Mouse (Mus musculus) stomach, postnatal 0 days (tissue): ENCODE data around the gene Tns3. TPM values are rescaled to one million over a fixed set of nuclear protein-coding genes. Genes with fewer than 3 reads are reported as not detected.

ENCODE experiments used
- ATAC-seq: fragments of 200-750 bp; cut with Nextera tagmentation; 2 replicates; pipeline ENCODE4 v1.8.0; 2017; ENCODE audit not compliant: low FRiP score, low TSS enrichment
- DNase-seq: peaks from one replicate; pipeline ENCODE4 v3.0.0-alpha.2; 2016; ENCODE audit warnings: low spot score
- H3K27ac ChIP-seq: fragments of 300-500 bp; sonication (generic); replicated peaks from 2 replicates; pipeline ENCODE4 v1.5.1; 2014; ENCODE audit warnings: mild to moderate bottlenecking, control low read depth
- H3K27me3 ChIP-seq: fragments of 300-500 bp; sonication (generic); 2 replicates; pipeline ENCODE4 v1.6.1; 2014; ENCODE audit warnings: low read length; ENCODE audit not compliant: control insufficient read depth, insufficient read depth
- H3K36me3 ChIP-seq: fragments of 300-500 bp; sonication (generic); 2 replicates; pipeline ENCODE4 v1.6.1; 2014; ENCODE audit warnings: low read length, mixed read lengths; ENCODE audit not compliant: control insufficient read depth, insufficient read depth
- H3K4me1 ChIP-seq: fragments of 300-500 bp; sonication (generic); replicated peaks from 2 replicates; pipeline ENCODE4 v1.6.1; 2014; ENCODE audit warnings: antibody characterized with exemption; ENCODE audit not compliant: control insufficient read depth, insufficient read depth
- H3K4me2 ChIP-seq: fragments of 300-500 bp; sonication (generic); replicated peaks from 2 replicates; pipeline ENCODE4 v1.6.1; 2014; ENCODE audit warnings: low read depth, mild to moderate bottlenecking, control low read depth, moderate library complexity
- H3K4me3 ChIP-seq: fragments of 300-500 bp; sonication (generic); 2 replicates; pipeline ENCODE4 v1.5.1; 2014; ENCODE audit warnings: low read depth, low read length, control low read depth
- H3K9ac ChIP-seq: fragments of 300-500 bp; sonication (generic); 2 replicates; pipeline ENCODE4 v1.6.1; 2014; ENCODE audit warnings: mild to moderate bottlenecking, low read length, control low read depth, mixed read lengths
- H3K9me3 ChIP-seq: fragments of 300-500 bp; sonication (generic); 2 replicates; pipeline ENCODE4 v1.6.1; 2016; ENCODE audit warnings: low read length; ENCODE audit not compliant: control insufficient read depth
- CTCF ChIP-seq: IDR thresholded peaks from 2 replicates; pipeline ENCODE4 v1.5.1; 2016; ENCODE audit warnings: antibody characterized with exemption, low read depth, mild to moderate bottlenecking, moderate library complexity
- EP300 ChIP-seq: optimal IDR thresholded peaks from 2 replicates; pipeline ENCODE3; 2016; ENCODE audit warnings: antibody characterized with exemption
- WGBS: fragments of 180-500 bp; shearing (Covaris S2); extraction: QIAGEN DNeasy Blood & Tissue Kit; methylation state at CpG from one replicate; pipeline ENCODE4 v1.1.7; 2014; 5-methylcytosine and 5-hydroxymethylcytosine counted together
- polyA plus RNA-seq: library from polyadenylated mRNA; unstranded; fragments of >200 nt; fragmentation: Nextera tagmentation; extraction: Ambion mirVana; gene quantifications from 2 replicates; pipeline ENCODE4 v1.2.1, GENCODE M21; 2015

The Tns3 gene
- polyA plus RNA-seq, 1 experiment from 2014 or later = 10.4 TPM

DNA sequence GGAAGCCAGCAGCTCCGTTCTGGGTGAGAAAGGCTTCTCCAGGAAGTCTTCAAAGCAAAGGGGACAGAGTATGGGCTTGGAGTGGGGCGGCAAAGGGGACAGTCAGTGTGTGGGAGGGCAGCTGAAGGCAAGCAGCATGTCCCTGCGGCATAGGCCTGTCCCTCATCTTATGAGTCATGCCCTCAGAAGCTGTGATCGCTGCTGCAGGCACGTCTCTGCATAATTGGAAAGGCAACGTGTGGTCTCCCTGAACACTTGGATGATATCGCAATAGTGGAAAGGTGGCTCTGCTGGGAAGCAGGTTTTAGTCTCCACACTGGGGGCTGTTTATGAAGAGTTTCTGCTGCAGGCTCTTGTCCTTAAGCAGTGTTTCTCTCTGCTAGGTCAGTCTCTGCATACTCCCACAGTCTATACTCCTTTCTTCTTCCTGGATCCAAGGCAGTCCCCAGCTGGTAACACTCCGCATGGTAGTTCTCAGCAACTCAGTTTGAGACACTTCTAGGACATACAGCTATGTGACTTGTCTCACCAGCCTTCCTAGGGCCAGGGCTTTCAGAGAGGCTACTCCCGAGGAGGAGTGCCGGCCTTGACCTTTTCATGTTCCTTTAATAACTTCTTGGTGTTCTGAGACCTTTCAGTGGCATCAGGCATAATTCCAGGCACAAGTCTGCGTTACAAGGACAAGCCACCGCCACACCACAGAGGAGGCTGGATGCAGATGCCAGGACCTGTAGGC lies 14.1 kb upstream of the Tns3 start:
- no peaks in the 10 kb centered on the region for H3K36me3 ChIP-seq
- DNase-seq = no peak
- no peaks in the 10 kb centered on the region for H3K4me1 ChIP-seq
- no peaks in the 10 kb centered on the region for H3K9me3 ChIP-seq
- no peak overlapping the region for H3K9ac ChIP-seq
- WGBS = 70% methylated on average over 12 of the region's 12 CpGs
- H3K4me3 ChIP-seq = no peak overlapping the region
- TF ChIP-seq CTCF (no peak), EP300 (no peak)
- H3K27ac ChIP-seq = no peak overlapping the region
- no peak for ATAC-seq
- H3K27me3 ChIP-seq = no peaks in the 10 kb centered on the region
- H3K4me2 ChIP-seq = no peak overlapping the region

DNA sequence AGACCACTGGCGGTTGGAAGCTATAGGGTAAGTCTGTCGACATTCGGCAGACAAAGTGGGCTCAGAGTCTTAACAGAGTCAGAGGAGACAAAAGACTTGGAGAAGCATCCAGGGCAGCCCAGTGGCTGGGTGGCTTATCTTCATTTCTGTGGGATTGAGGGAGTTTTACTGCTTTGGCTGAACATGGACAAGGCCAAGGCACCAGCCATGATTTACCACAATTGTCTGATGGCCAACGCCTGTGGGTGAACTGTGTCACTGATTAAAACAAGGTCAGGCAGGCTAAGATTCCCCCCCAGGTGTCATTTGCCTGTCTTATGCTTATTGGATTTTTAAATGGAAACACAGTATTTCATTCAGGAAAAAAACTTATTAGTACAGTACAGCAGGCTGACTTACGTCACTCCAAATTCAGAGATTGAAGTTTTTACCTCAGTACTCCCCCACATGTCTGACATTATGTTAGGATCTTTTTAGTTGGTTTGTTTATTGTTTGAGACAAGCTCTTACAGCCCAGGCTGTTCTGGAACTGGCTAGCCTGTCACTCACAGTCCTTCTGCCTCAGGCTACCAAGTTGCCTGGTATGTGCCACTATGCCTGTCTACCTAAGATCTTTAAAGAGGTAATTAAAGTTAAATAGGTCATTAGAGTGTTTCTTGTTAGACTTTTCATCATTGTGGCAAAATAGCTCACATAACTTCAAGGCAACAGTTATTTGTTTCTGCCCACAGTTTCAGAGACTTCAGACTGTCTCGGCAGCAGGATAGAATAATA lies 11.6 kb upstream of the Tns3 start:
- H3K27ac ChIP-seq = no peak overlapping the region
- no peak overlapping the region for H3K9ac ChIP-seq
- 86% methylated on average over 6 of the region's 6 CpGs for WGBS

DNA sequence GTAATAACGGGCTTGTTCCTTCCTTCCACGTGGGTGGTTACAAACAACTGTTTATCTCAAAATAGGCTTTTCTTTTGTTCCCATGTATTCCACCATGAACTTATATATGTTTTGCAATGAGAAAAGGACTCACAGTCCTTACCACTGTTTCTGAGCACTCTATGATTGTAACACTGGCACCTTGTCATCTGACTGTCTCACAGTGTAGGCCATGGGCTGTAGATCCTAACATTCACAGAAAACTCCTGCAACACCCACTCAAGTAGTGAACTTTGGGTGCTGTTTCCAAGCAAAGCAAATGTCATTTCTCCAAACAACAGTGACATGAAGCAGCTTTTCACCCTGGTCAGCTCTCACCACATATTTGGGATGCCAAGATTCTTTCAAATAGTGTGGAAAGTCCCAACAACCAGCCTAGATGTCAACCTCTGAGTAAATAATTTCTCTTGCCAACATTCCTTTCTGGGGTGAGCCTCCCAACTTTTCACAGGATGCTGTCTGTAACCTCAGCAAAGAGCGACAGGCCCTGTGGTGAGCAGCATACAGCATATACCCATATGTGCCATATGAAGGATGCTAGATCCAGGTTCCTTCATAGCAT lies 10.3 kb upstream of the Tns3 start:
- H3K4me3 ChIP-seq = no peak overlapping the region
- H3K4me2 ChIP-seq = no peak overlapping the region
- no peaks in the 10 kb centered on the region for H3K36me3 ChIP-seq
- no peaks in the 10 kb centered on the region for H3K4me1 ChIP-seq
- 49% methylated on average over 3 of the region's 3 CpGs for WGBS
- H3K9me3 ChIP-seq = no peaks in the 10 kb centered on the region
- TF ChIP-seq EP300 = no peak
- no peak for TF ChIP-seq CTCF
- H3K9ac ChIP-seq = no peak overlapping the region
- DNase-seq (no peak), ATAC-seq (peak; percentile 41; the same call in 1 of the 2 replicates)
- no peaks in the 10 kb centered on the region for H3K27me3 ChIP-seq
- H3K27ac ChIP-seq = no peak overlapping the region

More for the DNA sequence above, 11.6 kb upstream of the Tns3 start:
- H3K4me3 ChIP-seq = no peak overlapping the region
- DNase-seq (no peak), ATAC-seq (no peak)
- no peaks in the 10 kb centered on the region for H3K9me3 ChIP-seq
- H3K4me2 ChIP-seq = no peak overlapping the region
- no peaks in the 10 kb centered on the region for H3K4me1 ChIP-seq
- TF ChIP-seq EP300 (no peak), CTCF (no peak)
- H3K27me3 ChIP-seq = no peaks in the 10 kb centered on the region
- no peaks in the 10 kb centered on the region for H3K36me3 ChIP-seq

DNA sequence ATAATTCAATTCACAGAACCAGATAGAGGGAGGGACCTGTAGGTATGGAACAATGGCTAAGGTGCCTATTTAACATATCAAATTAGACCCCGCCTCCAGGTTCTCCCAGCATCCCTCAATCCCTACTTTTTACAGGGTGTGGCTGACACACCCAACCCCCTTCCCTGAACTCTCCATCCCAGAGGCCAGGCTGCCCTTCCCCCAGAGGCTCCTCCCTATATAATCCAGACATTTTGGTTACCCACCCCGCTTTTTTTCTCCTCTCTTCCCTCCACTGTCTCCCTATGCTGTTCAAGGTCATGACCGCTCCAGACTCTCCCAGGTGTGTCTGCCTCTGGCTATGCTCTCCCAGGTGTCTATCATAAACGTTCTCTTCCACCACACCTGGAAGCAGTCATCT lies 7.4 kb upstream of the Tns3 start:
- TF ChIP-seq CTCF (no peak), EP300 (no peak)
- Histone ChIP-seq H3K27me3 (no peaks in the 10 kb centered on the region), H3K27ac (no peak overlapping the region), H3K4me1 (no peaks in the 10 kb centered on the region), H3K9ac (no peak overlapping the region), H3K9me3 (no peaks in the 10 kb centered on the region), H3K4me2 (no peak overlapping the region), H3K36me3 (no peaks in the 10 kb centered on the region), H3K4me3 (no peak overlapping the region)
- DNase-seq (no peak), ATAC-seq (no peak)
- WGBS = 74% methylated on average over 4 of the region's 4 CpGs

DNA sequence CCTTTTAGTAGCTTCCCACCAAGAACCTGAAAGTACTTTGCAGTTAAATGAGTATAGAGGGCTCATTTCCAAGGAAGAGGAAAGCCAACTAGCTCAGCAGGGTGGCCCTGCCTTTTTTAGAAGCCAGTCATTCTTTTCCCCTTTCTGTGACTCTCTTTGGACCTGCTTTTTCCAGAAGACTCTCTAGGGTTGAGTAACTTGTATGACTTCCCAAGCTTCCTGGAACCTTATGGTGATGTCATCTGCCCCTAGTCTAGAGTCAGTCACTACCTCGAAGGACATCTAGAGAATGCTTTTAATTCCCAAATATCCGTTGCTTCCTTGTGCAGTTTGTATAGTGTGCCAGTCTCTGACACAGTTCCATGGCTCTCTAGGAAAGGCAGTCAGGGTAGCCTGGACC lies 4.8 kb upstream of the Tns3 start:
- WGBS = 68% methylated on average over 2 of the region's 2 CpGs
- Histone ChIP-seq H3K4me2 (no peak overlapping the region), H3K4me3 (no peak overlapping the region), H3K27me3 (no peaks in the 10 kb centered on the region), H3K9ac (no peak overlapping the region), H3K36me3 (no peaks in the 10 kb centered on the region), H3K27ac (no peak overlapping the region), H3K4me1 (0 out of 2 replicates have a peak, but pooled peaks cover 2% of the 10 kb centered on the region), H3K9me3 (no peaks in the 10 kb centered on the region)
- DNase-seq (no peak), ATAC-seq (no peak)
- TF ChIP-seq EP300 (no peak), CTCF (no peak)
